Mouse (Mus musculus) liver, postnatal 0 days (tissue): ENCODE results near the gene Hnf1a.

Experiments
- CTCF ChIP-seq: sonication (generic); IDR thresholded peaks from 2 replicates; pipeline ENCODE4 v1.5.1; 2016; ENCODE audit warnings: antibody characterized with exemption, low read depth
- EP300 ChIP-seq: IDR thresholded peaks from 2 replicates; pipeline ENCODE4 v1.6.1; 2016; ENCODE audit warnings: antibody characterized with exemption, low read depth, mild to moderate bottlenecking

DNA sequence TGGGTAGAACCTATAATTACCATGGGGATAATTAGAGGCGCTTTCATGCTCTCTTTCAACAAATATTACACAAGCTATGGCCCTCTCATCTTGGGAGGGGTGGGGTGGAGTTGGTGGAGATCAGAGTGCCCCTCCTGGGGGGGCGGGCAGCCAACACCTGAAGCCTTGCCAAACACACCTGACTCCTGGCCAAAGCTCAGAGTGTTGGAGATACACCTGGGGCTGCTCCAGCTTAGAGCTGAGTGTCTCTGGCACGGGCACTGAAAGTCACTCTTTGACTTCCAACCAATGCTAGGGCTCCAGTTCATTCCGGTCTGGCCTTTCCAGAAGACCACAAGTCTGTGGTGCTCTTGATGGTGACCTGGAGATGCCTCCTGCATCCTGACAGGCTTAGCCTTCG is 36.9 kb upstream of the Hnf1a start:
- TF ChIP-seq CTCF (no peak), EP300 (no peak)
